Mouse (Mus musculus): ENCODE data around the gene Mgat3. TPM values are rescaled to one million over a fixed set of nuclear protein-coding genes. Genes with fewer than 3 reads are reported as not detected.

Gene Mgat3
- polyA plus RNA-seq, 1 experiment from 2014 or later: 9.9 TPM

- DNase-seq (ENCODE audit: low spot score) (no peak), ATAC-seq (replicated peaks; ENCODE audit: insufficient number of reproducible peaks, low FRiP score, low TSS enrichment, low read depth) (no peak)
- H3K36me3 ChIP-seq (replicated peaks; ENCODE audit: control insufficient read depth, insufficient read depth, low read depth, low read length): no peaks in the 10 kb centered on the region; the same call in 1 of the 2 replicates
- no peaks in the 10 kb centered on the region for H3K9me3 ChIP-seq (replicated peaks; ENCODE audit: control insufficient read depth, low read length)
- H3K27ac ChIP-seq (replicated peaks; ENCODE audit: low read depth, low read length): no peak within 1 kb of the TSS
- peak within 1 kb of the TSS; percentile 85 for H3K9ac ChIP-seq (replicated peaks; ENCODE audit: low read length)
- no peaks in the 10 kb centered on the region for H3K4me1 ChIP-seq (ENCODE audit: control insufficient read depth, insufficient read depth, low read length)
- H3K27me3 ChIP-seq (ENCODE audit: control insufficient read depth, insufficient read depth, low read length): no peaks in the 10 kb centered on the region
- WGBS: 96% methylated on average over 9 of the region's 9 CpGs
- peak within 1 kb of the TSS; percentile 60 for H3K4me3 ChIP-seq (ENCODE audit: low read depth, low read length)
- H3K4me2 ChIP-seq (ENCODE audit: low read depth, low read length): peak within 1 kb of the TSS; percentile 73
Observed at GRCm38 (mm10) chr15:80235535-80235934, 62.0 kb downstream of the Mgat3 start, which contains the start of gene AC140267.1. Gene AC140267.1 (plus strand): TSS chr15:80235835.

- no peak overlapping the region for H3K4me3 ChIP-seq (ENCODE audit: low read depth, low read length)
- no peaks in the 10 kb centered on the region for H3K9me3 ChIP-seq (replicated peaks; ENCODE audit: control insufficient read depth, low read length)
- H3K9ac ChIP-seq (replicated peaks; ENCODE audit: low read length): no peak overlapping the region
- no peak for DNase-seq (ENCODE audit: low spot score)
- H3K27me3 ChIP-seq (ENCODE audit: control insufficient read depth, insufficient read depth, low read length): no peaks in the 10 kb centered on the region
- H3K4me1 ChIP-seq (ENCODE audit: control insufficient read depth, insufficient read depth, low read length): no peaks in the 10 kb centered on the region
- H3K27ac ChIP-seq (replicated peaks; ENCODE audit: low read depth, low read length): no peak overlapping the region
- ATAC-seq (replicated peaks; ENCODE audit: insufficient number of reproducible peaks, low FRiP score, low TSS enrichment, low read depth): no peak
- H3K4me2 ChIP-seq (ENCODE audit: low read depth, low read length): no peak overlapping the region
- H3K36me3 ChIP-seq (replicated peaks; ENCODE audit: control insufficient read depth, insufficient read depth, low read depth, low read length): peaks cover 14% of the 10 kb centered on the region
- 95% methylated on average over 12 of the region's 12 CpGs for WGBS
Observed at GRCm38 (mm10) chr15:80248135-80248534, 74.6 kb downstream of the Mgat3 start.

- Histone ChIP-seq H3K27ac (replicated peaks; ENCODE audit: low read depth, low read length) (no peak overlapping the region), H3K36me3 (replicated peaks; ENCODE audit: control insufficient read depth, insufficient read depth, low read depth, low read length) (peaks cover 14% of the 10 kb centered on the region)
- no peak for ATAC-seq (replicated peaks; ENCODE audit: insufficient number of reproducible peaks, low FRiP score, low TSS enrichment, low read depth)
Observed at GRCm38 (mm10) chr15:80248596-80248995, 75.1 kb downstream of the Mgat3 start.

GRCm38 (mm10) chr15:80249672-80250071 is 76.2 kb downstream of the Mgat3 start:
- Histone ChIP-seq H3K4me3 (ENCODE audit: low read depth, low read length) (no peak overlapping the region), H3K4me1 (ENCODE audit: control insufficient read depth, insufficient read depth, low read length) (no peaks in the 10 kb centered on the region), H3K4me2 (ENCODE audit: low read depth, low read length) (no peak overlapping the region), H3K9ac (replicated peaks; ENCODE audit: low read length) (no peak overlapping the region), H3K27ac (replicated peaks; ENCODE audit: low read depth, low read length) (no peak overlapping the region), H3K9me3 (replicated peaks; ENCODE audit: control insufficient read depth, low read length) (no peaks in the 10 kb centered on the region), H3K36me3 (replicated peaks; ENCODE audit: control insufficient read depth, insufficient read depth, low read depth, low read length) (peaks cover 14% of the 10 kb centered on the region), H3K27me3 (ENCODE audit: control insufficient read depth, insufficient read depth, low read length) (no peaks in the 10 kb centered on the region)
- ATAC-seq (replicated peaks; ENCODE audit: insufficient number of reproducible peaks, low FRiP score, low TSS enrichment, low read depth) (no peak), DNase-seq (ENCODE audit: low spot score) (no peak)
- WGBS: 91% methylated on average over 10 of the region's 10 CpGs

More at GRCm38 (mm10) chr15:80248596-80248995, 75.1 kb downstream of the Mgat3 start:
- no peak overlapping the region for H3K4me2 ChIP-seq (ENCODE audit: low read depth, low read length)
- H3K9me3 ChIP-seq (replicated peaks; ENCODE audit: control insufficient read depth, low read length): no peaks in the 10 kb centered on the region
- no peak for DNase-seq (ENCODE audit: low spot score)
- no peaks in the 10 kb centered on the region for H3K4me1 ChIP-seq (ENCODE audit: control insufficient read depth, insufficient read depth, low read length)
- H3K27me3 ChIP-seq (ENCODE audit: control insufficient read depth, insufficient read depth, low read length): no peaks in the 10 kb centered on the region
- 90% methylated on average over 1 of the region's 1 CpGs for whole genome bisulfite sequencing
- no peak overlapping the region for H3K9ac ChIP-seq (replicated peaks; ENCODE audit: low read length)
- H3K4me3 ChIP-seq (ENCODE audit: low read depth, low read length): no peak overlapping the region

- Histone ChIP-seq H3K4me3 (ENCODE audit: low read depth, low read length) (no peak overlapping the region), H3K36me3 (replicated peaks; ENCODE audit: control insufficient read depth, insufficient read depth, low read depth, low read length) (peaks cover 14% of the 10 kb centered on the region), H3K27me3 (ENCODE audit: control insufficient read depth, insufficient read depth, low read length) (no peaks in the 10 kb centered on the region), H3K9me3 (replicated peaks; ENCODE audit: control insufficient read depth, low read length) (no peaks in the 10 kb centered on the region), H3K4me2 (ENCODE audit: low read depth, low read length) (no peak overlapping the region), H3K9ac (replicated peaks; ENCODE audit: low read length) (no peak overlapping the region), H3K27ac (replicated peaks; ENCODE audit: low read depth, low read length) (no peak overlapping the region), H3K4me1 (ENCODE audit: control insufficient read depth, insufficient read depth, low read length) (no peaks in the 10 kb centered on the region)
- ATAC-seq (replicated peaks; ENCODE audit: insufficient number of reproducible peaks, low FRiP score, low TSS enrichment, low read depth): no peak
- 92% methylated on average over 6 of the region's 6 CpGs for WGBS
- DNase-seq (ENCODE audit: low spot score): no peak
Observed at GRCm38 (mm10) chr15:80250586-80250985, 77.1 kb downstream of the Mgat3 start.

- Histone ChIP-seq H3K27ac (replicated peaks; ENCODE audit: low read depth, low read length) (peak overlapping the region; percentile 70; the same call in 1 of the 2 replicates), H3K27me3 (ENCODE audit: control insufficient read depth, insufficient read depth, low read length) (no peaks in the 10 kb centered on the region), H3K4me3 (ENCODE audit: low read depth, low read length) (no peak overlapping the region), H3K9ac (replicated peaks; ENCODE audit: low read length) (no peak overlapping the region), H3K36me3 (replicated peaks; ENCODE audit: control insufficient read depth, insufficient read depth, low read depth, low read length) (peaks cover 11% of the 10 kb centered on the region), H3K4me1 (ENCODE audit: control insufficient read depth, insufficient read depth, low read length) (no peaks in the 10 kb centered on the region; the same call in 1 of the 2 replicates), H3K4me2 (ENCODE audit: low read depth, low read length) (no peak overlapping the region), H3K9me3 (replicated peaks; ENCODE audit: control insufficient read depth, low read length) (no peaks in the 10 kb centered on the region)
- DNase-seq (ENCODE audit: low spot score): peak; percentile 80
- WGBS: 32% methylated on average over 2 of the region's 2 CpGs
- no peak for ATAC-seq (replicated peaks; ENCODE audit: insufficient number of reproducible peaks, low FRiP score, low TSS enrichment, low read depth)
Observed at GRCm38 (mm10) chr15:80253530-80253929, 80.0 kb downstream of the Mgat3 start.

GRCm38 (mm10) chr15:80254207-80254606 is 80.7 kb downstream of the Mgat3 start:
- Histone ChIP-seq H3K4me1 (ENCODE audit: control insufficient read depth, insufficient read depth, low read length) (no peaks in the 10 kb centered on the region; the same call in 1 of the 2 replicates), H3K4me3 (ENCODE audit: low read depth, low read length) (peak overlapping the region; percentile 39), H3K27ac (replicated peaks; ENCODE audit: low read depth, low read length) (peak overlapping the region; percentile 70), H3K36me3 (replicated peaks; ENCODE audit: control insufficient read depth, insufficient read depth, low read depth, low read length) (peaks cover 8% of the 10 kb centered on the region), H3K9me3 (replicated peaks; ENCODE audit: control insufficient read depth, low read length) (no peaks in the 10 kb centered on the region), H3K27me3 (ENCODE audit: control insufficient read depth, insufficient read depth, low read length) (no peaks in the 10 kb centered on the region), H3K9ac (replicated peaks; ENCODE audit: low read length) (peak overlapping the region; percentile 56), H3K4me2 (ENCODE audit: low read depth, low read length) (peak overlapping the region; percentile 67)
- DNase-seq (ENCODE audit: low spot score) (no peak), ATAC-seq (replicated peaks; ENCODE audit: insufficient number of reproducible peaks, low FRiP score, low TSS enrichment, low read depth) (no peak)
- WGBS: 51% methylated on average over 6 of the region's 6 CpGs

- peak within 1 kb of the TSS; percentile 99 for H3K9ac ChIP-seq (replicated peaks; ENCODE audit: low read length)
- peak; percentile 99 for DNase-seq (ENCODE audit: low spot score)
- peak within 1 kb of the TSS; percentile 83 for H3K4me3 ChIP-seq (ENCODE audit: low read depth, low read length)
- peaks cover 5% of the 10 kb centered on the region for H3K36me3 ChIP-seq (replicated peaks; ENCODE audit: control insufficient read depth, insufficient read depth, low read depth, low read length)
- peak within 1 kb of the TSS; percentile 92 for H3K27ac ChIP-seq (replicated peaks; ENCODE audit: low read depth, low read length)
- H3K9me3 ChIP-seq (replicated peaks; ENCODE audit: control insufficient read depth, low read length): no peaks in the 10 kb centered on the region
- H3K4me2 ChIP-seq (ENCODE audit: low read depth, low read length): peak within 1 kb of the TSS; percentile 86
- ATAC-seq (replicated peaks; ENCODE audit: insufficient number of reproducible peaks, low FRiP score, low TSS enrichment, low read depth): peak; percentile 93
- under 1% methylated on average over 62 of the region's 62 CpGs for WGBS
- H3K27me3 ChIP-seq (ENCODE audit: control insufficient read depth, insufficient read depth, low read length): no peaks in the 10 kb centered on the region
- no peaks in the 10 kb centered on the region; the same call in 1 of the 2 replicates for H3K4me1 ChIP-seq (ENCODE audit: control insufficient read depth, insufficient read depth, low read length)
Observed at GRCm38 (mm10) chr15:80254847-80255645, 81.5 kb downstream of the Mgat3 start, which contains the start of gene Atf4. Gene Atf4 (plus strand): TSS chr15:80255184.

Measured in embryonic facial prominence, embryonic 11.5 days (tissue).